Mouse (Mus musculus) limb, embryonic 11.5 days (tissue): ENCODE measurements around the gene Cd37. TPM values are rescaled to one million over a fixed set of nuclear protein-coding genes. Genes with fewer than 3 reads are reported as not detected.
A peak's percentile ranks its signal among the peaks of the same experiment; 100 is the strongest.

Experiments used
- ATAC-seq: fragments of 200-750 bp; cut with Nextera tagmentation; 2 replicates; pipeline ENCODE4 v1.8.0; 2017; ENCODE audit warnings: low read depth; ENCODE audit not compliant: insufficient number of reproducible peaks, low FRiP score, low TSS enrichment
- DNase-seq: peaks from one replicate; pipeline ENCODE4 v3.0.0-alpha.2; 2015; ENCODE audit warnings: low spot score
- H3K27ac ChIP-seq: fragments of 300-500 bp; sonication (generic); replicated peaks from 2 replicates; pipeline ENCODE4 v1.5.1; 2014; ENCODE audit warnings: low read depth, mild to moderate bottlenecking, low read length
- H3K27me3 ChIP-seq: fragments of 300-500 bp; sonication (generic); 2 replicates; pipeline ENCODE4 v1.6.1; 2014; ENCODE audit warnings: mild to moderate bottlenecking, low read length, mixed read lengths; ENCODE audit not compliant: control insufficient read depth, insufficient read depth
- H3K36me3 ChIP-seq: fragments of 300-500 bp; sonication (generic); 2 replicates; pipeline ENCODE4 v1.6.1; 2014; ENCODE audit warnings: mild to moderate bottlenecking, low read length, moderate library complexity, mixed read lengths; ENCODE audit not compliant: control insufficient read depth, insufficient read depth
- H3K4me1 ChIP-seq: fragments of 300-500 bp; sonication (generic); 2 replicates; pipeline ENCODE4 v1.6.1; 2014; ENCODE audit warnings: low read length, mixed read lengths; ENCODE audit not compliant: control insufficient read depth, insufficient read depth
- H3K4me2 ChIP-seq: fragments of 300-500 bp; sonication (generic); 2 replicates; pipeline ENCODE4 v1.6.1; 2014; ENCODE audit warnings: low read depth, mild to moderate bottlenecking, moderate library complexity; ENCODE audit not compliant: severe bottlenecking
- H3K4me3 ChIP-seq: fragments of 300-500 bp; sonication (generic); 2 replicates; pipeline ENCODE4 v1.5.1; 2014; ENCODE audit warnings: low read depth, low read length
- H3K9ac ChIP-seq: fragments of 300-500 bp; sonication (generic); 2 replicates; pipeline ENCODE4 v1.6.1; 2014; ENCODE audit warnings: mild to moderate bottlenecking, low read length
- H3K9me3 ChIP-seq: fragments of 300-500 bp; sonication (generic); 2 replicates; pipeline ENCODE4 v1.6.1; 2016; ENCODE audit warnings: low read length; ENCODE audit not compliant: control insufficient read depth
- WGBS: fragments of 180-500 bp; shearing (Covaris S2); extraction: QIAGEN DNeasy Blood & Tissue Kit; methylation state at CpG from one replicate; pipeline ENCODE4 v1.1.7; 2014; 5-methylcytosine and 5-hydroxymethylcytosine counted together
- polyA plus RNA-seq: library from polyadenylated mRNA; unstranded; fragments of >200 nt; fragmentation: Nextera tagmentation; extraction: Ambion mirVana; gene quantifications from 2 replicates; pipeline ENCODE4 v1.2.1, GENCODE M21; 2014

Cd37 gene
- polyA plus RNA-seq, 1 experiment from 2014 or later: 1.6 TPM

DNA sequence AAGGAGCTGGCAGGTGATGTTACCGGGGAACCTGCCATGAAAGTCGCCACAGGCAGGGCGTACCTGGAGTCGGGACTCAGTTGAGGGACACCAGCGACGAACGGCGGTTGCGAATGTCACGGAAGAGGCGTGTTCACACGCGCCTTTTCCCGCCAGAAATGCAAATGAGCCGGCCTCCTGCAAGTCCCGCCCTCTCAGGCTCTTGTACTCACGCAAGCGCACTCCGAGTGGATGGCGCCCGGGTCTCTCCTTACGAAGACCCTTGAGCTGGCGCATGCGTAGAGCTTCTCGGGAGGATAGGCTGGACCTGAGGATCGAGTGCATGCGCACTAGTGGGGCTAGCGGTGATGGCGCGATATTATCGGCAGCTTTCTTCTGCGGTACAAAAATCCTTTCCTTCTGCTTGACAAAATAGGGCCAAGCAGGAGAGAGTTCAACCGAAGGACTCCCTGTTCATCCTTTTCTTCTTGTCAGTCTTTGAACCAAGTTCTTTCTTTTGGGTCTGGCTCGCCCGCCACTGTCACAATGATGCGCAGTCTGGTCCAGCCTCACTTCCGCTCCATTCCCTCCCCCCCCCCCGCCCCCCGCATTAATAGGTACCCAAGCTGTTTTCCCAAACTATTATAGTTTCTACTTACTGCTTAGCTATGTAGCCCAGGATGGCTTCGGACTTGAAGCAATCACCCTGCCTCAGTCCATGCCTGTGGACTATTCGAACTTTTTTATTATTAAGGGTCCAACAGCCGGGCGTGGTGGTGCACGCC, 34.4 kb downstream of the Cd37 start, which contains the start of gene Ccdc155:
Ccdc155 (minus strand) TSS at position 513 of the 764 bp plus-strand sequence.
- Histone ChIP-seq H3K9me3 (no peaks in the 10 kb centered on the region; the same call in 1 of the 2 replicates), H3K36me3 (no peaks in the 10 kb centered on the region), H3K27me3 (no peaks in the 10 kb centered on the region), H3K4me2 (peak within 1 kb of the TSS; percentile 44), H3K4me1 (no peaks in the 10 kb centered on the region), H3K4me3 (peak within 1 kb of the TSS; percentile 35), H3K9ac (peak within 1 kb of the TSS; percentile 55; the same call in 1 of the 2 replicates), H3K27ac (no peak within 1 kb of the TSS)
- WGBS: 10% methylated on average over 44 of the region's 44 CpGs
- DNase-seq (peak; percentile 99), ATAC-seq (peak; percentile 96)

GRCm38 (mm10) chr7:45202654-45203053, 36.3 kb downstream of the Cd37 start:
- Histone ChIP-seq H3K36me3 (no peaks in the 10 kb centered on the region), H3K9ac (no peak overlapping the region), H3K27ac (no peak overlapping the region), H3K4me3 (no peak overlapping the region), H3K4me1 (no peaks in the 10 kb centered on the region), H3K9me3 (no peaks in the 10 kb centered on the region; the same call in 1 of the 2 replicates), H3K27me3 (no peaks in the 10 kb centered on the region), H3K4me2 (no peak overlapping the region)
- no peak for DNase-seq
- ATAC-seq: no peak
- 50% methylated on average over 9 of the region's 10 CpGs for WGBS

DNA sequence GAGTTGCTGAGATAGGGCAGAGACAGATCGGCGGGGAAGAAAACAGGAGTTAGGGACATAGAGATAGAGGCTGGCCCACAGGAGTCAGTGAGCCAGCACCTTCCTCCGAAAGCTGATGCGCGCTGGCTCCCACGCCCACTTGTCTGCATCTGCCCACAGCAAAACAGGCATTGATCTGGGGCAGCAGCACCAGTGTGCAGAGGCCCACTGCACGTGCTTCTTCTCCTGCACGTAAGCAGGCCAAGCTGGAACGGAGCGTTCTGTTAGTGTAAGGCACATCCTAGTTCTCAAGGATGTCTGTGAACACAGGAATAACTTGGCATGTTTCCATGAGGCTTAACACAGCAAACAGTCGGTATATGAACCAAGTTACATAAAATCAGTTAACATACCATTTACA, 40.0 kb downstream of the Cd37 start:
- Histone ChIP-seq H3K9me3 (no peaks in the 10 kb centered on the region; the same call in 1 of the 2 replicates), H3K9ac (no peak overlapping the region), H3K27ac (no peak overlapping the region), H3K27me3 (no peaks in the 10 kb centered on the region), H3K4me2 (no peak overlapping the region), H3K36me3 (no peaks in the 10 kb centered on the region), H3K4me1 (peaks cover 4% of the 10 kb centered on the region; the same call in 1 of the 2 replicates), H3K4me3 (no peak overlapping the region)
- DNase-seq: no peak
- WGBS: 85% methylated on average over 11 of the region's 11 CpGs
- no peak for ATAC-seq

GRCm38 (mm10) chr7:45198435-45198834, 40.5 kb downstream of the Cd37 start:
- no peak overlapping the region for H3K9ac ChIP-seq
- 0 out of 2 replicates have a peak, but pooled peaks have one; percentile 6 for ATAC-seq
- H3K36me3 ChIP-seq: no peaks in the 10 kb centered on the region
- H3K27me3 ChIP-seq: no peaks in the 10 kb centered on the region
- H3K27ac ChIP-seq: no peak overlapping the region
- WGBS: 14% methylated on average over 5 of the region's 5 CpGs
- H3K9me3 ChIP-seq: no peaks in the 10 kb centered on the region; the same call in 1 of the 2 replicates
- peak; percentile 83 for DNase-seq
- H3K4me3 ChIP-seq: no peak overlapping the region
- no peak overlapping the region for H3K4me2 ChIP-seq
- peaks cover 4% of the 10 kb centered on the region; the same call in 1 of the 2 replicates for H3K4me1 ChIP-seq

DNA sequence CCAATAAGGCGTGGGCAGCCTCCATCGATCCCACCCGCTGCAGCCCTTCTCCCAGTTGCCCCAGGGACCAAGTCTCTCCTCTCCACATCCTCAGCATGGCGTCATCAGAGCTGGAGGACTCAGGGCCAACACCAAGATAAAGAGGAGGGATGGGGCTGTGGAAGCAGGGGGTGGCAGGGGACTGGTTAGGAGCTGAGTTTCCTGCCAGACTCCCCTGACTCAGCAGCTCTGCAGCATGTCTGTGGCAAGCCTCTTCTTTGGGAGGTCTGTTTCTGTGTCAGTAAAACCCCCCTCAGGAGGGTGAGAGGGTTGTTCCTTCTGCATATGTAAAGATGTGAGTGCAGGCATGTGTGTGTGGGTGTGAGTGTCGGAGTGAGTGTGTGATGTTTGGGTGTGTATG, 41.9 kb downstream of the Cd37 start:
- WGBS: 68% methylated on average over 5 of the region's 5 CpGs
- ATAC-seq: no peak
- no peak overlapping the region for H3K4me2 ChIP-seq

GRCm38 (mm10) chr7:45196176-45196535, 42.8 kb downstream of the Cd37 start:
- Histone ChIP-seq H3K4me2 (no peak overlapping the region), H3K4me3 (no peak overlapping the region), H3K4me1 (peaks cover 15% of the 10 kb centered on the region), H3K9ac (no peak overlapping the region), H3K27me3 (no peaks in the 10 kb centered on the region), H3K36me3 (no peaks in the 10 kb centered on the region), H3K27ac (no peak overlapping the region), H3K9me3 (no peaks in the 10 kb centered on the region; the same call in 1 of the 2 replicates)
- ATAC-seq (no peak), DNase-seq (no peak)
- WGBS: 84% methylated on average over 4 of the region's 4 CpGs

More for the DNA sequence above, 41.9 kb downstream of the Cd37 start:
- Histone ChIP-seq H3K4me1 (peaks cover 10% of the 10 kb centered on the region), H3K4me3 (no peak overlapping the region), H3K36me3 (no peaks in the 10 kb centered on the region), H3K27me3 (no peaks in the 10 kb centered on the region), H3K9ac (no peak overlapping the region), H3K9me3 (no peaks in the 10 kb centered on the region; the same call in 1 of the 2 replicates), H3K27ac (no peak overlapping the region)
- no peak for DNase-seq

DNA sequence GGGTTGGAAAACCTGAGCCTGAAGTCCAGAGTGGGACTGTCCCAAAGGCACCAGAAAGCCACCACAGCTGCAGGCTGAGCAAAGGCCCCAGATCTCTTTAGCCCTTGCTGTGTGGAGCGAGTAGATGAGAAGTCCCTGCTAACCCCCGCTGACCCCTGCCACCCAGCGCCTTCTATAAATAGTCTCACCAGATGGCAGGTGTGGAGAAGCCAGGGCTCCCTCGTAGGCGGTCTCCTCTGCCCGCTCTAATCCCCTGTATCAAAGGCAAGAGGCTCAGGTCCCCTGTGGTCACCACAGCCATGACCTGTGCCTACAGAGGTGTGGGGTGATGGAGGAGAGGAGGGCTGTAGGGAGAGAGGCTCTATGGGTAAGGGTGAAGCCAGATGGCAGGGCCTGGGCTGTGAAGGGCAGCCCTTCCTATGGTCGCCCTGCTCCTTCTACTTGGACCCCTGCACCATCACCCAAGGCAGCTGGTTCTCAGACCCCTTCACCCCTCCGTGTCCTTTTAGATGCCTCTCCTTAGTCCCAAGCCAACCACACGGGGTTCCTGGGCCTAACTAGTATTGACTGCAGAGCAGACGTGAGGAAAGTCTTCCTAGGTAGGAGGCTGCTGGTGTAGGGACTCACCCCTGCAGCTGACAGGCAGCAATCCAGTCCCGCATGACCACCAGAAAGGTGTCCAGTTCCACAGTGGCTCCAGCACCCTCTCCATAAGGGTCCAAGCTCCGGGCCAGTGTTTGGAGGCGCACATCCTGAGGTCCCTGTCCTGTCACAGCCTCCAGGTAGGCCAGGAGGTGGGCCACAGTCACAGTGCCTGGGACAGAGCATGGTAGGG, 43.4 kb downstream of the Cd37 start:
- no peaks in the 10 kb centered on the region for H3K27me3 ChIP-seq
- no peaks in the 10 kb centered on the region; the same call in 1 of the 2 replicates for H3K9me3 ChIP-seq
- no peak overlapping the region for H3K9ac ChIP-seq
- no peak overlapping the region for H3K27ac ChIP-seq
- no peak for ATAC-seq
- no peak for DNase-seq
- H3K36me3 ChIP-seq: no peaks in the 10 kb centered on the region
- 48% methylated on average over 13 of the region's 13 CpGs for WGBS
- H3K4me2 ChIP-seq: no peak overlapping the region
- peaks cover 15% of the 10 kb centered on the region for H3K4me1 ChIP-seq
- H3K4me3 ChIP-seq: no peak overlapping the region
